Mouse (Mus musculus) spleen, postnatal 10 days (tissue): ENCODE results near the gene Ptprcap.
"Not testable (repeated sequence)": the region's sequence is repeated elsewhere in the genome, so short reads cannot be mapped to it uniquely, and the experiment has no call there.

Experiments
- DNase-seq, 2 experiments: peaks; one replicate each; pipeline ENCODE4 v3.0.0; 2021 to 2022; ENCODE audit warnings: low spot score in 2 of 2

Gene Ptprcap

GRCm38 (mm10) chr19:4153232-4153654 is at the start of gene Ptprcap:
Ptprcap (plus strand) TSS chr19:4153604.
- no peak for DNase-seq

- no peak for DNase-seq
Observed at GRCm38 (mm10) chr19:4103792-4104191, 49.6 kb upstream of the Ptprcap start.

- DNase-seq = no peak
Observed at GRCm38 (mm10) chr19:4104675-4105194, 48.7 kb upstream of the Ptprcap start.

GRCm38 (mm10) chr19:4106654-4107053 is 46.8 kb upstream of the Ptprcap start:
- DNase-seq = no peak

- DNase-seq = no peak
Observed at GRCm38 (mm10) chr19:4108535-4108934, 44.9 kb upstream of the Ptprcap start.

- DNase-seq = no peak
Observed at GRCm38 (mm10) chr19:4112063-4112960, 41.1 kb upstream of the Ptprcap start.

GRCm38 (mm10) chr19:4113186-4113805 is 40.1 kb upstream of the Ptprcap start:
- peak; percentile 85 to 93 for DNase-seq

- peak in 1 of 2 experiments; percentile 72 for DNase-seq
Observed at GRCm38 (mm10) chr19:4113806-4114230, 39.6 kb upstream of the Ptprcap start.

GRCm38 (mm10) chr19:4114551-4114950 is 38.9 kb upstream of the Ptprcap start:
- DNase-seq = no peak

- no peak for DNase-seq
Observed at GRCm38 (mm10) chr19:4115144-4115543, 38.3 kb upstream of the Ptprcap start.

GRCm38 (mm10) chr19:4115816-4116215 is 37.6 kb upstream of the Ptprcap start:
- no peak for DNase-seq

- DNase-seq = no peak
Observed at GRCm38 (mm10) chr19:4117006-4117405, 36.4 kb upstream of the Ptprcap start.

- DNase-seq = no peak
Observed at GRCm38 (mm10) chr19:4118350-4118749, 35.1 kb upstream of the Ptprcap start.

- DNase-seq = no peak
Observed at GRCm38 (mm10) chr19:4119716-4120487, 33.5 kb upstream of the Ptprcap start.

- DNase-seq = no peak
Observed at GRCm38 (mm10) chr19:4120496-4120895, 32.9 kb upstream of the Ptprcap start.

GRCm38 (mm10) chr19:4121097-4121805 is 32.2 kb upstream of the Ptprcap start:
- peak; percentile 97 to 99 for DNase-seq

- not testable (repeated sequence) for DNase-seq
Observed at GRCm38 (mm10) chr19:4121896-4122295, 31.5 kb upstream of the Ptprcap start.

GRCm38 (mm10) chr19:4122411-4123370 is 30.7 kb upstream of the Ptprcap start:
- no peak for DNase-seq

- no peak for DNase-seq
Observed at GRCm38 (mm10) chr19:4124432-4124831, 29.0 kb upstream of the Ptprcap start.

GRCm38 (mm10) chr19:4125268-4125667 is 28.1 kb upstream of the Ptprcap start:
- peak in 1 of 2 experiments; percentile 48 for DNase-seq
